In the genomic region with DNA sequence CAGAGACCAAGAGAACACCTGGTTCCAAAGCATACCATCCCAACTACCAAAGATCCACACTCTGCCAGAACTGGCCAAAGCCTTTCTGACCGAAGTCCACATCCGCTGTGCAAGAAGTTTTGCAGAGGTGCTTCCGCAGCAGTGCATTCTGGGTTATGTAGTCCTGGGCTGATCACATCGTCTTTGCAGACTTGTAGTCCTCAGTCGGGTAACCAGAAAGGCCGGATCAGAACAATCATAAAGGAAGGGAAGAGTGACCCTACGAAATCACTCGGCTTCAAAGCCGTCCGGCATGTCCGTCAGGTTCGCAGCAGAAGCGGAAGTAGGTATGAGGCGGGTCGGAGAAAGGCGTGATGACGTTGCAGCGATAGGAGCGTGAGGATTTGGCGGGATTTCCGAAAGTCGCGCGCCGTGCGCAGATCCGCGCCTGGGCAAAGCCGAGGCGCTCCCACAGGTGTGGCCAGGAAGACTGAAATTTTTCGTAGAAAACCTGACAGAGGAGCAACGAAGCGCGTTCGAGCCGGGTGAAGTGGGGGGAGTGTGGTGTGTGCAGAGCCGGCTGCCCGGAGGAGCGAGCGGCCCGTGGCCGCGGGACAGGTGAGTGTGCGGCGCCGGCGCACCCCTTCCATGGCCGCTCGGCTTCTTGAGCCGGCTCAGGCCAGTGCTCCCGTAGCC, we compare ENCODE assay signal across 8 mouse cellular contexts. TPM values are rescaled to one million over a fixed set of nuclear protein-coding genes. Genes with fewer than 3 reads are reported as not detected.
DNase-seq lines count a peak whose midpoint lies in the region; ATAC-seq lines count a peak whose summit lies in the region.

Gene Rad51 (plus strand): TSS at position 356 of the 675 bp plus-strand sequence.

- H3K9me3 ChIP-seq in hindbrain, embryonic 11.5 days (ENCODE audit: control insufficient read depth, low read length): no peaks in the 10 kb centered on the region

- H3K4me3 ChIP-seq in hindbrain, embryonic 11.5 days (ENCODE audit: low read depth, low read length): peak within 1 kb of the TSS; percentile 69

- no peaks in the 10 kb centered on the region for H3K27me3 ChIP-seq in hindbrain, embryonic 11.5 days (ENCODE audit: control insufficient read depth, insufficient read depth, low read length)

- H3K4me2 ChIP-seq in hindbrain, embryonic 11.5 days (replicated peaks; ENCODE audit: low read depth, low read length): peak within 1 kb of the TSS; percentile 90

- peak; percentile 85 for DNase-seq in Muller cell, postnatal 12 days (ENCODE audit: inconsistent ontology term)
- peak; percentile 89 for DNase-seq in cerebellum, adult 9-11 months
- peak; percentile 82 for DNase-seq in frontal cortex, adult 2 months (ENCODE audit: extremely low spot score in 1 of 2, low spot score in 1 of 2)
- DNase-seq in hindbrain, embryonic 11.5 days (ENCODE audit: low spot score): peak; percentile 91
- peak; percentile 83 to 87 for DNase-seq in layer of hippocampus, postnatal 10 days (ENCODE audit: low spot score in 2 of 2)
- DNase-seq in lung, postnatal 10 days: peak; percentile 89
- peak; percentile 81 for DNase-seq in ovary, postnatal 36 days (ENCODE audit: low spot score)
- DNase-seq in thymus, postnatal 25 days: peak; percentile 83

- H3K9ac ChIP-seq in hindbrain, embryonic 11.5 days (ENCODE audit: low read depth, low read length): peak within 1 kb of the TSS; percentile 65

- H3K27ac ChIP-seq in hindbrain, embryonic 11.5 days (ENCODE audit: low read depth, low read length): peak within 1 kb of the TSS; percentile 73; the same call in 1 of the 2 replicates

- WGBS in hindbrain, embryonic 11.5 days: 0% methylated on average over 51 of the region's 51 CpGs

- H3K36me3 ChIP-seq in hindbrain, embryonic 11.5 days (ENCODE audit: control insufficient read depth, insufficient read depth, low read length): no peaks in the 10 kb centered on the region

- H3K4me1 ChIP-seq in hindbrain, embryonic 11.5 days (replicated peaks; ENCODE audit: control insufficient read depth, insufficient read depth, low read length): no peaks in the 10 kb centered on the region

- ATAC-seq in hindbrain, embryonic 11.5 days (ENCODE audit: low FRiP score): peak; percentile 95

RNA-seq across cellular contexts. Expression of gene Rad51, which starts in this region (rescaled TPM):
- 0.84 and 1.4 TPM in 2 replicates for polyA plus RNA-seq in frontal cortex, adult 2 months (2012; rRNA removed)
- 48.1 and 57.9 TPM in 2 replicates for polyA plus RNA-seq in hindbrain, embryonic 11.5 days (2014; fragmentation: Nextera tagmentation; extraction: Ambion mirVana)
- 1 to 10 TPM; 3.7 to 4.2 TPM for total RNA-seq in layer of hippocampus, postnatal 10 days (2021)

Comparison
In these comparisons a context has a peak if more than half of its experiments do, and no peak if none do; other contexts are left out.
1. Peak in every context shown above with its lines: DNase-seq, ATAC-seq, H3K4me3 ChIP-seq and H3K27ac ChIP-seq.
2. RNA of gene Rad51 (polyA plus RNA-seq): 48.1 to 57.9 TPM in hindbrain, embryonic 11.5 days; 0.84 to 1.4 TPM in frontal cortex, adult 2 months; every median in the first group is over 10 times any median in the second.